8 mouse cellular contexts compared by ENCODE assay signal in the genomic region with DNA sequence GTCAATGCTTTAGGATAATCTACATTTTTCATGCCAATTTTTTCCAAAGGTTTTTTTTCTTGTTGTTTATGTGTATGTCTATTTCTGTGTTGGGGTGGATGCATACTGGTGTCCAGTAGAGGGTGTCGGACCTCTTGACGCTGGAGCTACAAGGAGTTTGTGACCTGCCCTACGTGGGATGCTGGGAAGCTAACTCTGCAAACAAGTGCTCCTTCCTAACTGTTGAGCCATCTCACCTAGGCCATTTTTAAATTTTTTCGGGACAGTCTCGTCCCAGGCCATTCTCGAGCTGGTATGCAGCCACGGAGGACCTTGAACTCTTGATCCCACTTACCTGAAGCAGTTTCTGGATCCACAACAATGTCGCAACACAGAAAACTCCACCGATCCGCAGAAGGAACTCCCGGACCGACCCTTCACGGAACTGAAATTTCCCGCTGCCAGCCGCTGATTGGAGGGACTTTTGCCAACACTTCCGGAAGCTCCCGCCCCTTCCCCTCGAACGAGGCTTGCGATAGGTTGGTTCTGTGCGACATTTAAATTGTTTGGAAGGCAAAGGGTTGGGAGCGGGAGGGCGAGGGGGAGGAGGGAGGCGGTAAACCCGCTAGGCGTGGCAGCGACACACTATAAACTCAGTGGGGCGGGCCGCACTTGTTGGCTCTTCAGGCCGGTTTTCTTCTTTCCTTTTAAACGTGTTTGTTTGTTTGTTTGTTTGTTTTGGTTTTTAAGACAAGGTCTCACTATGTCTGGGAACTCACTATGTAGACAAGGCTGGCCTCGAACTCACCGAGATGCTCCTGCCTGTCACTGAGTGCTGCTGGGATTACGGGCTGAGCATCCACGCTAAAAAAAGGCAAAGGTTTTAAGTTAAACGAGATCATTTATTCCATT. TPM values are rescaled to one million over a fixed set of nuclear protein-coding genes. Genes with fewer than 3 reads are reported as not detected.
A peak's percentile ranks its signal among the peaks of the same experiment; 100 is the strongest.
DNase-seq lines count a peak whose midpoint lies in the region; ATAC-seq lines count a peak whose summit lies in the region.

A gene (minus strand): TSS at position 633 of the 891 bp plus-strand sequence.

- intact Hi-C loops in gastrocnemius, postnatal 14 days (cut with DNase I; ENCODE audit: low total_unique reads) = no loop called here
- intact Hi-C loops in left cerebral cortex, postnatal 10 days (cut with DNase I) = no loop called here

- peak; percentile 91 to 97 for DNase-seq in adrenal gland, adult (ENCODE audit: inconsistent age in 2 of 2, low spot score in 1 of 2)
- peak; percentile 98 for DNase-seq in embryo, embryonic 10.5 days (ENCODE audit: low spot score)
- peak; percentile 89 for DNase-seq in gastrocnemius, postnatal 14 days
- DNase-seq in left cerebral cortex, postnatal 10 days (ENCODE audit: extremely low spot score in 1 of 2, low spot score in 2 of 2) = peak; percentile 90 to 92
- DNase-seq in right cerebral cortex, postnatal 25 days = peak; percentile 89
- peak; percentile 86 to 92 for DNase-seq in urinary bladder, postnatal 4 days (ENCODE audit: low spot score in 2 of 2)

- peak; percentile 99 for ATAC-seq in inflammation-experienced regulatory T-cells, adult 6 months
- ATAC-seq in megakaryocyte-erythroid progenitor cell, adult 5-6 weeks (replicated peaks; ENCODE audit: low FRiP score, low TSS enrichment, poor library complexity, severe bottlenecking) = peak; percentile 99

RNA-seq across cellular contexts. Expression of the gene that starts here (rescaled TPM):
- 1 to 10 TPM; 2.3 to 3.6 TPM for total RNA-seq in gastrocnemius, postnatal 14 days (2021)
- polyA plus RNA-seq in inflammation-experienced regulatory T-cells, adult 6 months (2017; shearing (Covaris generic)) = 10 to 100 TPM in 2 of 3 experiments, 1 to 10 TPM in 1; 9.9 to 33.6 (median 14.7) TPM
- total RNA-seq in left cerebral cortex, postnatal 10 days (2021) = 1 to 10 TPM; 1.6 to 1.7 TPM
- total RNA-seq in megakaryocyte-erythroid progenitor cell, adult 5-6 weeks (2014; fragmentation: Nextera tagmentation) = 44.5 and 50.6 TPM in 2 replicates
- 60.7 and 70.5 TPM in 2 replicates for total RNA-seq in megakaryocyte-erythroid progenitor cell, adult 5-6 weeks (2017)

Comparison
In these comparisons a context has a peak if more than half of its experiments do, and no peak if none do; other contexts are left out.
1. Peak in every context shown above with its lines: DNase-seq and ATAC-seq.
2. RNA of the gene that starts here (total RNA-seq): 44.5 to 70.5 TPM in megakaryocyte-erythroid progenitor cell, adult 5-6 weeks; 2.3 to 3.6 TPM in gastrocnemius, postnatal 14 days and 1.6 to 1.7 TPM in left cerebral cortex, postnatal 10 days; every median in the first group is over 4 times any median in the second.